Mouse (Mus musculus) cerebellum, postnatal 4 days (tissue): ENCODE data around the gene Fut1.

Experiments used
- DNase-seq, 2 experiments: peaks; one replicate each; pipeline ENCODE4 v3.0.0; 2022; ENCODE audit warnings: low spot score in 2 of 2, mixed read lengths in 1 of 2

Fut1 gene

GRCm38 (mm10) chr7:45667761-45668160, 50.7 kb downstream of the Fut1 start:
- DNase-seq, result no peak

DNA sequence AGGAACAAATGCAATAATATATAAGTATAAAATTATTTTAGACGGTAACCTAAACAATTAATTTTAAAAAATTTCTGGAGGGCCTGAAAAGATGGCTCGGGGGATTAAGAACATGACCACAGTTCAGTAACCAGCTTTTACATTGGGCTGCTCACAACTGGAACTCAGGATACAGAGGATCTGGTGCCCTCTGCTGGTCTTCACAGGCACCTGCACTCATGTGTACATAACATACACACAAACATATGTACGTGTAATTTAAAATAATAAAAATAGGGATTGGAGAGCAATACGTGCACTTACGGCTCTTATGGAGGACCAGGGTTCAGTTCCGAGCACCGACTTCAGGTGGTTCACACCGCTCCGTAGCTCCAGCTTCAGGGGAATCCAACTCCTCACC, 51.8 kb downstream of the Fut1 start:
- DNase-seq, result no peak
